Mouse (Mus musculus) ES-Bruce4 (cell line): ENCODE results near the gene Fancl. TPM values are rescaled to one million over a fixed set of nuclear protein-coding genes. Genes with fewer than 3 reads are reported as not detected.

Experiments
- H3K27ac ChIP-seq: 2 replicates; pipeline ENCODE4 v1.5.1; 2012; ENCODE audit warnings: low read length, inconsistent platforms; ENCODE audit not compliant: insufficient read depth
- H3K27me3 ChIP-seq: 2 replicates; pipeline ENCODE4 v1.6.1; 2012; ENCODE audit warnings: mild to moderate bottlenecking, low read length, inconsistent platforms; ENCODE audit not compliant: control insufficient read depth, poor library complexity, insufficient read depth, severe bottlenecking
- H3K36me3 ChIP-seq: 2 replicates; pipeline ENCODE4 v1.6.1; 2012; ENCODE audit warnings: inconsistent platforms, mild to moderate bottlenecking, low read length, moderate library complexity; ENCODE audit not compliant: control insufficient read depth, poor library complexity, insufficient read depth, severe bottlenecking
- H3K4me1 ChIP-seq: one replicate; pipeline ENCODE4 v1.8.1; 2011; ENCODE audit warnings: low read length; ENCODE audit not compliant: control insufficient read depth, insufficient read depth
- H3K4me3 ChIP-seq: 2 replicates; pipeline ENCODE4 v1.5.1; 2011; ENCODE audit warnings: low read depth, mild to moderate bottlenecking, low read length
- H3K9ac ChIP-seq: 2 replicates; pipeline ENCODE4 v1.6.1; 2012; ENCODE audit warnings: low read depth, mild to moderate bottlenecking, inconsistent platforms; ENCODE audit not compliant: poor library complexity, severe bottlenecking
- H3K9me3 ChIP-seq: replicated peaks from 2 replicates; pipeline ENCODE4 v1.6.1; 2012; ENCODE audit warnings: mild to moderate bottlenecking, low read length, inconsistent platforms; ENCODE audit not compliant: control insufficient read depth, poor library complexity, insufficient read depth, severe bottlenecking
- CTCF ChIP-seq: IDR thresholded peaks from one replicate; pipeline ENCODE4 v1.8.1; 2011; ENCODE audit warnings: low read depth, low read length
- EP300 ChIP-seq: IDR thresholded peaks from 2 replicates; pipeline ENCODE4 v1.6.1; 2011; ENCODE audit warnings: low read depth, low read length; ENCODE audit not compliant: insufficient read depth
- POLR2A ChIP-seq: IDR thresholded peaks from one replicate; pipeline ENCODE4 v1.8.1; 2011; ENCODE audit warnings: low read length; ENCODE audit not compliant: insufficient read depth
- polyA plus RNA-seq: library from polyadenylated mRNA; stranded (reverse); fragments of >200 nt; gene quantifications from 2 replicates; pipeline ENCODE4 v1.2.4, GENCODE M21; 2011; ENCODE audit warnings: low read depth; ENCODE audit not compliant: missing spikeins, insufficient read depth, insufficient read length

Gene Fancl
- polyA plus RNA-seq, 1 experiment: 36.4 TPM

GRCm38 (mm10) chr11:26452693-26453092, 66.8 kb downstream of the Fancl start:
- no peak overlapping the region for H3K9ac ChIP-seq
- no peak for TF ChIP-seq POLR2A
- no peak for TF ChIP-seq EP300
- no peak for TF ChIP-seq CTCF

DNA sequence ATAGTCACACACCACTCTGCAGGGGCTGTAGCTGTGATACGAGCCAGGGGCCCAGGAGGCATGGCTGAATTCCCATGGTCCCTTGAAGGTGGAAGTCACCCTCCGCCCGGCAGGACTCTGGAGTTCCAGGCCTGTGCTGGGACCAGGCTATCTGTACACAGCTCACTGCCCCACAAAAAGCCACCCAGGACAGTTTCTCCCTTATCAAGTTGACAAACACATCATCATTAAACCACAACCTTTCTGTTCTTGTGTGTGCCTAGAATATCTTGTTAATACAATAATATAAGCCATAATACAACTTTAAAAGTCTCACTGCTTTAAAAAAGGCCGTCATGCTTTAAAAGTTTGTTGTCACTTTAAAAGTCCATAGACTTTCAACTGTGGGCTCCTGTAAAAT, 68.1 kb downstream of the Fancl start:
- H3K9ac ChIP-seq: no peak overlapping the region
- H3K27me3 ChIP-seq: no peaks in the 10 kb centered on the region
- H3K36me3 ChIP-seq: no peaks in the 10 kb centered on the region
- H3K4me3 ChIP-seq: no peak overlapping the region
- H3K27ac ChIP-seq: no peak overlapping the region
- TF ChIP-seq CTCF (no peak), EP300 (no peak), POLR2A (no peak)
- no peaks in the 10 kb centered on the region for H3K4me1 ChIP-seq
- H3K9me3 ChIP-seq: peaks cover 3% of the 10 kb centered on the region

More at GRCm38 (mm10) chr11:26452693-26453092, 66.8 kb downstream of the Fancl start:
- Histone ChIP-seq H3K27me3 (no peaks in the 10 kb centered on the region), H3K27ac (no peak overlapping the region), H3K36me3 (no peaks in the 10 kb centered on the region), H3K4me1 (no peaks in the 10 kb centered on the region), H3K9me3 (peaks cover 3% of the 10 kb centered on the region), H3K4me3 (no peak overlapping the region)

GRCm38 (mm10) chr11:26477037-26477739, 91.3 kb downstream of the Fancl start:
- no peak overlapping the region for H3K27ac ChIP-seq
- no peaks in the 10 kb centered on the region for H3K4me1 ChIP-seq
- H3K9ac ChIP-seq: no peak overlapping the region
- TF ChIP-seq EP300 (no peak), POLR2A (no peak), CTCF (no peak)
- no peak overlapping the region for H3K4me3 ChIP-seq
- H3K27me3 ChIP-seq: no peaks in the 10 kb centered on the region
- no peaks in the 10 kb centered on the region for H3K9me3 ChIP-seq
- no peaks in the 10 kb centered on the region; the same call in 1 of the 2 replicates for H3K36me3 ChIP-seq

DNA sequence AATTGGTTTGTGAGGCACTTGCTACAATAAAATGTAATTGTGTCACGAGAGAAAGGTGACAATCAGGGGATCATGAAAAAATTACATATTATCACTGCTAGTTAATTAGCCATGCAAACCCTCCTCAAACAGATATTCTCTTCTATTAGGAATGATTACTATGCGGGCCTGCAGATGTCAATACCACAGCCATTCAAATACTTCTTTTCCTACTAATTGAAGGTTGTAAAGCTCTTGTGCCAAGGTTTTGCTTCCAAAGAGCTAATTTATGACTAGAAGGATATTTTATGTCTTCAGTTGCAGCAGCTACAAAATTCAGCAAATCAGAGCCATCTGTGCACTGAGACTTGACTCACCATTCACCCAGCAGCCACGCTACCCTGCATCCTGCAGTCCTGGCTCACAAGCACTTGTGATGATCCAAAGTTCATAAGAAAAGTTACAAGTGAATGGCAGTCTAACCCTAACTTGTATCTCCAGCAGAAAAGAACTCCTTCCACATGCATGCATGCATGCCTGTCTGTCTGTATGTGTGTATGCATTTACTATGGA, 95.8 kb downstream of the Fancl start:
- Histone ChIP-seq H3K9ac (no peak overlapping the region), H3K4me3 (no peak overlapping the region), H3K27me3 (no peaks in the 10 kb centered on the region), H3K9me3 (no peaks in the 10 kb centered on the region), H3K36me3 (no peaks in the 10 kb centered on the region), H3K4me1 (no peaks in the 10 kb centered on the region), H3K27ac (no peak overlapping the region)
- no peak for TF ChIP-seq POLR2A
- no peak for TF ChIP-seq EP300
- no peak for TF ChIP-seq CTCF

GRCm38 (mm10) chr11:26489761-26490466, 104.0 kb downstream of the Fancl start:
- Histone ChIP-seq H3K27ac (no peak overlapping the region), H3K9me3 (no peaks in the 10 kb centered on the region), H3K4me3 (no peak overlapping the region), H3K27me3 (no peaks in the 10 kb centered on the region), H3K4me1 (no peaks in the 10 kb centered on the region), H3K36me3 (no peaks in the 10 kb centered on the region), H3K9ac (no peak overlapping the region)
- TF ChIP-seq CTCF: no peak
- no peak for TF ChIP-seq POLR2A
- TF ChIP-seq EP300: no peak

GRCm38 (mm10) chr11:26495951-26496350, 110.0 kb downstream of the Fancl start:
- no peaks in the 10 kb centered on the region for H3K9me3 ChIP-seq
- H3K4me1 ChIP-seq: no peaks in the 10 kb centered on the region
- no peaks in the 10 kb centered on the region for H3K27me3 ChIP-seq
- TF ChIP-seq POLR2A (no peak), CTCF (no peak), EP300 (no peak)
- H3K27ac ChIP-seq: no peak overlapping the region
- no peaks in the 10 kb centered on the region for H3K36me3 ChIP-seq
- no peak overlapping the region for H3K4me3 ChIP-seq
- no peak overlapping the region for H3K9ac ChIP-seq
